Mouse (Mus musculus): Measurements from ENCODE around the gene Stox1.

Gene Stox1

GRCm38 (mm10) chr10:62668043-62668442 lies 57.9 kb downstream of the Stox1 start:
- no peak for DNase-seq (ENCODE audit: low read depth, low spot score)

- no peak for DNase-seq (ENCODE audit: low read depth, low spot score)
Observed at GRCm38 (mm10) chr10:62664963-62665590, 60.9 kb downstream of the Stox1 start.

- no peak for DNase-seq (ENCODE audit: low read depth, low spot score)
Observed at GRCm38 (mm10) chr10:62664171-62664570, 61.8 kb downstream of the Stox1 start.

GRCm38 (mm10) chr10:62656711-62657110 lies 69.2 kb downstream of the Stox1 start:
- DNase-seq (ENCODE audit: low read depth, low spot score), result no peak

- DNase-seq (ENCODE audit: low read depth, low spot score), result no peak
Observed at GRCm38 (mm10) chr10:62651961-62652360, 74.0 kb downstream of the Stox1 start.

GRCm38 (mm10) chr10:62650881-62651810 lies 74.8 kb downstream of the Stox1 start, which contains the start of gene Ddx50:
TSS of gene Ddx50 (minus strand) at chr10:62651218.
- peak; percentile 99 for DNase-seq (ENCODE audit: low read depth, low spot score)

- DNase-seq (ENCODE audit: low read depth, low spot score), result no peak
Observed at GRCm38 (mm10) chr10:62650358-62650782, 75.6 kb downstream of the Stox1 start.
